Mouse (Mus musculus) brown adipose tissue, adult 24 weeks (tissue): ENCODE data around the gene AL732309.1. TPM values are rescaled to one million over a fixed set of nuclear protein-coding genes. Genes with fewer than 3 reads are reported as not detected.
"Not testable (repeated sequence)": the region's sequence is repeated elsewhere in the genome, so short reads cannot be mapped to it uniquely, and the experiment has no call there.

Experiments used
- H3K27ac ChIP-seq: fragments of 200-500 bp; replicated peaks from 2 replicates; pipeline ENCODE4 v1.5.1; 2012; ENCODE audit warnings: low read depth, mild to moderate bottlenecking, low read length
- H3K4me1 ChIP-seq: fragments of 200-500 bp; 2 replicates; pipeline ENCODE4 v1.6.1; 2012; ENCODE audit warnings: low read length, mixed read lengths; ENCODE audit not compliant: control insufficient read depth, insufficient read depth, insufficient read length
- H3K4me3 ChIP-seq: fragments of 200-500 bp; 2 replicates; pipeline ENCODE4 v1.5.1; 2012; ENCODE audit warnings: low read depth, mild to moderate bottlenecking, low read length, moderate library complexity; ENCODE audit not compliant: insufficient read depth
- polyA plus RNA-seq: library from polyadenylated mRNA; stranded (reverse); fragments of >200 nt; gene quantifications from 2 replicates; pipeline ENCODE4 v1.2.4, GENCODE M21; 2012; ENCODE audit not compliant: missing spikeins, insufficient read depth, insufficient read length

Gene AL732309.1
- polyA plus RNA-seq, 1 experiment = 2.3 TPM

GRCm38 (mm10) chr2:25261870-25262269 is 15.2 kb upstream of the AL732309.1 start:
- Histone ChIP-seq H3K4me1 (peaks cover 32% of the 10 kb centered on the region), H3K27ac (no peak overlapping the region; the same call in 1 of the 2 replicates), H3K4me3 (peak overlapping the region; percentile 58)

- Histone ChIP-seq H3K4me3 (no peak overlapping the region), H3K4me1 (peaks cover 7% of the 10 kb centered on the region), H3K27ac (no peak overlapping the region)
These were observed 12.2 kb upstream of the AL732309.1 start for GRCm38 (mm10) chr2:25258887-25259286.

- H3K4me1 ChIP-seq, H3K4me3 ChIP-seq: not testable (repeated sequence)
These were observed 10.6 kb upstream of the AL732309.1 start for GRCm38 (mm10) chr2:25257250-25257649.

GRCm38 (mm10) chr2:25256443-25257109 is 9.9 kb upstream of the AL732309.1 start:
- not testable (repeated sequence) for H3K27ac ChIP-seq, H3K4me1 ChIP-seq
- peak overlapping the region; percentile 30; the same call in 1 of the 2 replicates for H3K4me3 ChIP-seq

More at GRCm38 (mm10) chr2:25257250-25257649, 10.6 kb upstream of the AL732309.1 start:
- H3K27ac ChIP-seq = not testable (repeated sequence)

- H3K4me3 ChIP-seq = peak within 1 kb of the TSS; percentile 98
- H3K27ac ChIP-seq = peak within 1 kb of the TSS; percentile 59; the same call in 1 of the 2 replicates
- no peaks in the 10 kb centered on the region for H3K4me1 ChIP-seq
These were observed 8.7 kb upstream of the AL732309.1 start, which contains the start of gene Tmem203 for GRCm38 (mm10) chr2:25255284-25255779. Tmem203 (plus strand) TSS chr2:25255439.

- Histone ChIP-seq H3K4me1 (no peaks in the 10 kb centered on the region), H3K27ac (no peak overlapping the region), H3K4me3 (no peak overlapping the region)
These were observed 5.7 kb upstream of the AL732309.1 start for GRCm38 (mm10) chr2:25252331-25252730.

GRCm38 (mm10) chr2:25244144-25244543 is 2.5 kb downstream of the AL732309.1 start:
- Histone ChIP-seq H3K27ac (no peak overlapping the region), H3K4me1 (peaks cover 3% of the 10 kb centered on the region; the same call in 1 of the 2 replicates)

GRCm38 (mm10) chr2:25243342-25243741 is 3.3 kb downstream of the AL732309.1 start:
- Histone ChIP-seq H3K27ac (no peak overlapping the region), H3K4me3 (no peak overlapping the region), H3K4me1 (peaks cover 3% of the 10 kb centered on the region; the same call in 1 of the 2 replicates)

More at GRCm38 (mm10) chr2:25244144-25244543, 2.5 kb downstream of the AL732309.1 start:
- no peak overlapping the region for H3K4me3 ChIP-seq

GRCm38 (mm10) chr2:25242101-25242506 is 4.6 kb downstream of the AL732309.1 start, which contains the start of the genes Rnf208 and Cysrt1:
Rnf208 (plus strand) TSS chr2:25242255.
Cysrt1 (minus strand) TSS chr2:25242452.
- Histone ChIP-seq H3K4me1 (peaks cover 3% of the 10 kb centered on the region; the same call in 1 of the 2 replicates), H3K4me3 (peak within 1 kb of the TSS; percentile 57), H3K27ac (no peak within 1 kb of the TSS)

GRCm38 (mm10) chr2:25241438-25241775 is 5.3 kb downstream of the AL732309.1 start:
- Histone ChIP-seq H3K27ac (no peak overlapping the region), H3K4me3 (peak overlapping the region; percentile 57; the same call in 1 of the 2 replicates), H3K4me1 (peaks cover 3% of the 10 kb centered on the region; the same call in 1 of the 2 replicates)

GRCm38 (mm10) chr2:25240723-25241437 is 5.8 kb downstream of the AL732309.1 start:
- Histone ChIP-seq H3K27ac (no peak overlapping the region), H3K4me1 (peaks cover 3% of the 10 kb centered on the region; the same call in 1 of the 2 replicates), H3K4me3 (peak overlapping the region; percentile 57)

- Histone ChIP-seq H3K27ac (no peak overlapping the region), H3K4me3 (peak overlapping the region; percentile 57; the same call in 1 of the 2 replicates), H3K4me1 (peaks cover 3% of the 10 kb centered on the region; the same call in 1 of the 2 replicates)
These were observed 6.4 kb downstream of the AL732309.1 start for GRCm38 (mm10) chr2:25240310-25240709.

GRCm38 (mm10) chr2:25239766-25240165 is 6.9 kb downstream of the AL732309.1 start:
- Histone ChIP-seq H3K4me3 (no peak overlapping the region), H3K27ac (no peak overlapping the region), H3K4me1 (peaks cover 3% of the 10 kb centered on the region; the same call in 1 of the 2 replicates)

GRCm38 (mm10) chr2:25238106-25238505 is 8.6 kb downstream of the AL732309.1 start:
- no peak overlapping the region for H3K4me3 ChIP-seq
- peaks cover 3% of the 10 kb centered on the region; the same call in 1 of the 2 replicates for H3K4me1 ChIP-seq
- H3K27ac ChIP-seq = no peak overlapping the region

GRCm38 (mm10) chr2:25237522-25237921 is 9.1 kb downstream of the AL732309.1 start:
- Histone ChIP-seq H3K4me3 (no peak overlapping the region), H3K27ac (no peak overlapping the region), H3K4me1 (peaks cover 3% of the 10 kb centered on the region; the same call in 1 of the 2 replicates)
